In genomic region chr3:95110911-95111726, GRCm38 (mm10) we compare ENCODE assay signal across 8 mouse cellular contexts. TPM values are rescaled to one million over a fixed set of nuclear protein-coding genes. Genes with fewer than 3 reads are reported as not detected.
A peak's percentile ranks its signal among the peaks of the same experiment; 100 is the strongest.
DNase-seq lines count a peak whose midpoint lies in the region; ATAC-seq and TF ChIP-seq lines count a peak whose summit lies in the region.

Gene Vps72 (plus strand): TSS chr3:95111022.

- TF ChIP-seq EP300 in lung, postnatal 0 days (IDR thresholded peaks at IDR 0.05): peak; percentile 51; the same call in 1 of the 2 replicates

- WGBS in hindbrain, embryonic 10.5 days: under 1% methylated on average over 54 of the region's 54 CpGs
- WGBS in lung, postnatal 0 days: under 1% methylated on average over 49 of the region's 54 CpGs

- DNase-seq in MN1 (ENCODE audit: low spot score): peak; percentile 94
- DNase-seq in cerebellum, adult 9-10 months: peak; percentile 83
- DNase-seq in hindbrain, embryonic 10.5 days (ENCODE audit: low spot score): peak; percentile 94
- DNase-seq in layer of hippocampus, adult 9-11 months: peak; percentile 89
- peak; percentile 97 for DNase-seq in lung, postnatal 0 days (ENCODE audit: low spot score)
- peak; percentile 76 for DNase-seq in ovary, postnatal 14 days (ENCODE audit: low spot score)
- DNase-seq in thymus, postnatal 14 days: peak; percentile 91

- no peaks in the 10 kb centered on the region for H3K27me3 ChIP-seq in hindbrain, embryonic 10.5 days (ENCODE audit: insufficient read depth, poor library complexity, severe bottlenecking)
- H3K27me3 ChIP-seq in lung, postnatal 0 days (replicated peaks; ENCODE audit: insufficient read depth, low read length): no peaks in the 10 kb centered on the region

- TF ChIP-seq CTCF in lung, postnatal 0 days (IDR thresholded peaks at IDR 0.05): no peak

- peak within 1 kb of the TSS; percentile 45 for H3K9ac ChIP-seq in lung, postnatal 0 days (replicated peaks; ENCODE audit: low read depth)

- peak within 1 kb of the TSS; percentile 52 for H3K4me2 ChIP-seq in lung, postnatal 0 days (replicated peaks; ENCODE audit: low read depth, low read length)

- H3K4me3 ChIP-seq in hindbrain, embryonic 10.5 days: peak within 1 kb of the TSS; percentile 86
- peak within 1 kb of the TSS; percentile 55 for H3K4me3 ChIP-seq in lung, postnatal 0 days (ENCODE audit: low read depth, low read length)

- peaks cover 24% of the 10 kb centered on the region for H3K36me3 ChIP-seq in hindbrain, embryonic 10.5 days
- no peaks in the 10 kb centered on the region for H3K36me3 ChIP-seq in lung, postnatal 0 days (ENCODE audit: insufficient read depth, low read length)

- peak within 1 kb of the TSS; percentile 97 for H3K27ac ChIP-seq in hindbrain, embryonic 10.5 days
- H3K27ac ChIP-seq in lung, postnatal 0 days (ENCODE audit: low read length): peak within 1 kb of the TSS; percentile 85

- ATAC-seq in frontal cortex, adult (ENCODE audit: low TSS enrichment): peak; percentile 82
- peak; percentile 78 for ATAC-seq in lung, postnatal 0 days

- no peaks in the 10 kb centered on the region for H3K9me3 ChIP-seq in hindbrain, embryonic 10.5 days
- H3K9me3 ChIP-seq in lung, postnatal 0 days (ENCODE audit: low read length): no peaks in the 10 kb centered on the region

- peaks cover 17% of the 10 kb centered on the region for H3K4me1 ChIP-seq in hindbrain, embryonic 10.5 days (replicated peaks)
- no peaks in the 10 kb centered on the region for H3K4me1 ChIP-seq in lung, postnatal 0 days (ENCODE audit: insufficient read depth, low read depth, low read length)

RNA-seq across cellular contexts. Expression of gene Vps72, which starts in this region (rescaled TPM):
- 274 and 303 TPM in 2 replicates for polyA plus RNA-seq in hindbrain, embryonic 10.5 days (2016; fragmentation: Nextera tagmentation; extraction: Ambion mirVana)
- 82.9 and 84.0 TPM in 2 replicates for polyA plus RNA-seq in lung, postnatal 0 days (2015; fragmentation: Nextera tagmentation; extraction: Ambion mirVana)

Comparison
In these comparisons a context has a peak if more than half of its experiments do, and no peak if none do; other contexts are left out.
1. Peak in every context shown above with its lines: DNase-seq, ATAC-seq, H3K4me3 ChIP-seq and H3K27ac ChIP-seq.